Comparison of ENCODE assay signal across 9 mouse cellular contexts in genomic region chr1:64738661-64739082, GRCm38 (mm10). TPM values are rescaled to one million over a fixed set of nuclear protein-coding genes. Genes with fewer than 3 reads are reported as not detected.
DNase-seq lines count a peak whose midpoint lies in the region; ATAC-seq and TF ChIP-seq lines count a peak whose summit lies in the region.
"Had no signal": no experiment of that assay in that cellular context is flagged by ENCODE, and none has a peak within 500 bp of the region (broad histone marks: within the 10 kb centered on the region; RNA-seq: fewer than 3 reads in every experiment).

No protein-coding gene starts in this region.

- TF ChIP-seq CTCF in liver, postnatal 0 days (IDR thresholded peaks at IDR 0.05; ENCODE audit: low read depth): 0 out of 2 replicates have a peak, but pooled peaks have one; percentile 28

- no peaks in the 10 kb centered on the region for H3K9me3 ChIP-seq in forebrain, embryonic 14.5 days (replicated peaks; ENCODE audit: control insufficient read depth, low read length)
- no peaks in the 10 kb centered on the region for H3K9me3 ChIP-seq in intestine, embryonic 15.5 days
- H3K9me3 ChIP-seq in liver, postnatal 0 days (ENCODE audit: low read length): no peaks in the 10 kb centered on the region
- no peaks in the 10 kb centered on the region for H3K9me3 ChIP-seq in neural tube, embryonic 15.5 days (replicated peaks)

- H3K36me3 ChIP-seq in forebrain, embryonic 14.5 days (ENCODE audit: control insufficient read depth, insufficient read depth, low read length): no peaks in the 10 kb centered on the region
- H3K36me3 ChIP-seq in intestine, embryonic 15.5 days: no peaks in the 10 kb centered on the region
- H3K36me3 ChIP-seq in liver, postnatal 0 days (replicated peaks; ENCODE audit: insufficient read depth, low read length): peaks cover 8% of the 10 kb centered on the region; the same call in 1 of the 2 replicates
- no peaks in the 10 kb centered on the region for H3K36me3 ChIP-seq in neural tube, embryonic 15.5 days

- WGBS in forebrain, embryonic 14.5 days: under 1% methylated on average over 14 of the region's 14 CpGs
- 1% methylated on average over 14 of the region's 14 CpGs for WGBS in intestine, embryonic 15.5 days
- 1% methylated on average over 14 of the region's 14 CpGs for WGBS in liver, postnatal 0 days (ENCODE audit: insufficient replicate concordance)
- WGBS in neural tube, embryonic 15.5 days: under 1% methylated on average over 14 of the region's 14 CpGs

- no peak for TF ChIP-seq EP300 in liver, postnatal 0 days (IDR thresholded peaks at IDR 0.05; ENCODE audit: low read depth)

- no peak overlapping the region for H3K9ac ChIP-seq in forebrain, embryonic 14.5 days (ENCODE audit: low read length)
- peak overlapping the region; percentile 47 for H3K9ac ChIP-seq in intestine, embryonic 15.5 days
- peak overlapping the region; percentile 62 for H3K9ac ChIP-seq in liver, postnatal 0 days (replicated peaks)
- H3K9ac ChIP-seq in neural tube, embryonic 15.5 days (replicated peaks): no peak overlapping the region

- H3K4me1 ChIP-seq in forebrain, embryonic 14.5 days (ENCODE audit: control insufficient read depth, insufficient read depth, low read length): peaks cover 19% of the 10 kb centered on the region
- peaks cover 21% of the 10 kb centered on the region for H3K4me1 ChIP-seq in intestine, embryonic 15.5 days (replicated peaks)
- peaks cover 43% of the 10 kb centered on the region for H3K4me1 ChIP-seq in liver, postnatal 0 days (ENCODE audit: insufficient read depth)
- H3K4me1 ChIP-seq in neural tube, embryonic 15.5 days: peaks cover 40% of the 10 kb centered on the region

- H3K4me2 ChIP-seq in forebrain, embryonic 14.5 days (ENCODE audit: low read length): peak overlapping the region; percentile 97
- peak overlapping the region; percentile 95 for H3K4me2 ChIP-seq in intestine, embryonic 15.5 days (replicated peaks)
- H3K4me2 ChIP-seq in liver, postnatal 0 days (ENCODE audit: low read depth, low read length): peak overlapping the region; percentile 99
- peak overlapping the region; percentile 83 for H3K4me2 ChIP-seq in neural tube, embryonic 15.5 days

- peak overlapping the region; percentile 59 for H3K4me3 ChIP-seq in forebrain, embryonic 14.5 days (ENCODE audit: low read depth, low read length)
- H3K4me3 ChIP-seq in intestine, embryonic 15.5 days (replicated peaks): peak overlapping the region; percentile 78
- H3K4me3 ChIP-seq in liver, postnatal 0 days (ENCODE audit: low read depth, low read length): peak overlapping the region; percentile 88
- peak overlapping the region; percentile 62 for H3K4me3 ChIP-seq in neural tube, embryonic 15.5 days (replicated peaks)

- peak; percentile 16 for DNase-seq in cerebellum, adult 11-12 months
- DNase-seq in cerebellum, postnatal 4 days (ENCODE audit: low spot score in 2 of 2): no peak
- DNase-seq in adrenal gland, adult 8-10 months: peak; percentile 47
- DNase-seq in forebrain, embryonic 14.5 days (ENCODE audit: low spot score): peak; percentile 45
- peak; percentile 62 for DNase-seq in liver, postnatal 0 days
- no peak for DNase-seq in left cerebral cortex, postnatal 25 days (ENCODE audit: low spot score in 2 of 2)

- H3K27me3 ChIP-seq in forebrain, embryonic 14.5 days (replicated peaks; ENCODE audit: control insufficient read depth, insufficient read depth, low read length): peaks cover 53% of the 10 kb centered on the region
- H3K27me3 ChIP-seq in intestine, embryonic 15.5 days (replicated peaks): 0 out of 2 replicates have a peak, but pooled peaks cover 3% of the 10 kb centered on the region
- peaks cover 10% of the 10 kb centered on the region for H3K27me3 ChIP-seq in liver, postnatal 0 days (ENCODE audit: insufficient read depth, low read length)
- H3K27me3 ChIP-seq in neural tube, embryonic 15.5 days (replicated peaks): peaks cover 51% of the 10 kb centered on the region
- H3K27me3 ChIP-seq: Patski had no signal

- H3K27ac ChIP-seq in forebrain, embryonic 14.5 days (ENCODE audit: low read depth, low read length): no peak overlapping the region
- peak overlapping the region; percentile 91 for H3K27ac ChIP-seq in intestine, embryonic 15.5 days
- peak overlapping the region; percentile 86 for H3K27ac ChIP-seq in liver, postnatal 0 days (ENCODE audit: low read depth)
- no peak overlapping the region for H3K27ac ChIP-seq in neural tube, embryonic 15.5 days (replicated peaks)

- no peak for ATAC-seq in forebrain, embryonic 14.5 days
- ATAC-seq in intestine, embryonic 15.5 days: no peak; the same call in 1 of the 2 replicates
- ATAC-seq in liver, postnatal 0 days: no peak
- no peak for ATAC-seq in neural tube, embryonic 15.5 days (ENCODE audit: low FRiP score)

- intact Hi-C loops in left cerebral cortex, postnatal 25 days (cut with DNase I): loop anchor here (5.0 kb wide), 2 partner anchors 54 to 259 kb away; no protein-coding TSS in a partner anchor

RNA-seq across cellular contexts. Expression of gene Fzd5, which starts 1.1 kb away (rescaled TPM):
- total RNA-seq in adrenal gland, adult 8-10 months (2022): 10 to 100 TPM; 14.9 to 34.1 (median 21.4) TPM
- 0.88 and 0.91 TPM in 2 replicates for polyA plus RNA-seq in forebrain, embryonic 14.5 days (2014; fragmentation: Nextera tagmentation; extraction: Ambion mirVana)
- 7.1 and 8.0 TPM in 2 replicates for polyA plus RNA-seq in intestine, embryonic 15.5 days (2015; fragmentation: Nextera tagmentation; extraction: Ambion mirVana)
- polyA plus RNA-seq in liver, postnatal 0 days (2015; fragmentation: Nextera tagmentation; extraction: Ambion mirVana): 0.94 and 0.99 TPM in 2 replicates
- polyA plus RNA-seq in neural tube, embryonic 15.5 days (2015; fragmentation: Nextera tagmentation; extraction: Ambion mirVana): 0.26 and 0.74 TPM in 2 replicates
- total RNA-seq in left cerebral cortex, postnatal 25 days (2021): 1 to 10 TPM; 1.0 to 1.2 TPM

RNA-seq across cellular contexts. Expression of gene Ccnyl1, which starts 48.4 kb away (rescaled TPM):
- total RNA-seq in adrenal gland, adult 8-10 months (2022): 10 to 100 TPM; 12.0 to 15.6 (median 13.6) TPM
- 6.6 and 6.9 TPM in 2 replicates for polyA plus RNA-seq in forebrain, embryonic 14.5 days (2014; fragmentation: Nextera tagmentation; extraction: Ambion mirVana)
- polyA plus RNA-seq in intestine, embryonic 15.5 days (2015; fragmentation: Nextera tagmentation; extraction: Ambion mirVana): 4.0 and 4.3 TPM in 2 replicates
- 0.89 and 1.3 TPM in 2 replicates for polyA plus RNA-seq in liver, postnatal 0 days (2015; fragmentation: Nextera tagmentation; extraction: Ambion mirVana)
- polyA plus RNA-seq in neural tube, embryonic 15.5 days (2015; fragmentation: Nextera tagmentation; extraction: Ambion mirVana): 3.7 and 3.9 TPM in 2 replicates
- 10 to 100 TPM; 17.4 to 25.1 TPM for total RNA-seq in left cerebral cortex, postnatal 25 days (2021)

Comparison
In these comparisons a context has a peak if more than half of its experiments do, and no peak if none do; other contexts are left out.
1. DNase-seq: peak in cerebellum, adult 11-12 months (single experiment), adrenal gland, adult 8-10 months (single experiment), forebrain, embryonic 14.5 days (single experiment) and liver, postnatal 0 days (single experiment); none in cerebellum, postnatal 4 days (0 of 2) and left cerebral cortex, postnatal 25 days (0 of 2).
2. H3K27ac ChIP-seq: peak in intestine, embryonic 15.5 days (single experiment) and liver, postnatal 0 days (single experiment); none in forebrain, embryonic 14.5 days (single experiment) and neural tube, embryonic 15.5 days (single experiment).
3. H3K9ac ChIP-seq: peak in intestine, embryonic 15.5 days (single experiment) and liver, postnatal 0 days (single experiment); none in forebrain, embryonic 14.5 days (single experiment) and neural tube, embryonic 15.5 days (single experiment).
4. Peak in every context shown above with its lines, with median percentiles within 50 percentile points of each other: H3K4me2 ChIP-seq and H3K4me3 ChIP-seq.